Mouse (Mus musculus) adipose tissue, adult 10 weeks (tissue): ENCODE measurements around the gene Gm1604a. TPM values are rescaled to one million over a fixed set of nuclear protein-coding genes. Genes with fewer than 3 reads are reported as not detected.

Experiments used
- polyA plus RNA-seq: library from polyadenylated mRNA; stranded (reverse); fragments of 350-450 nt; fragmentation: Illumina TruSeq; extraction: RNeasy Lipid Tissue Mini Kit (QIAGEN cat#74804); gene quantifications from one replicate; pipeline ENCODE4 v1.2.3, GENCODE M21; 2014; ENCODE audit warnings: low read depth, low replicate concordance

Gene Gm1604a
- polyA plus RNA-seq, result not detected

GRCm38 (mm10) chr17:7025257-7025656 lies at the start of gene Gm1604a:
TSS of gene Gm1604a (plus strand) at chr17:7025568.

GRCm38 (mm10) chr17:6978287-6979248 lies 46.8 kb upstream of the Gm1604a start, which contains the start of gene Gm49721:
TSS of gene Gm49721 (plus strand) at chr17:6978904.

Other genes with a start within 250 kb of the Gm1604a start
- gene Ezr, start 242.8 kb upstream of the Gm1604a start, polyA plus RNA-seq, result 258 TPM
- 72.9 TPM for gene Rsph3b, start 76.9 kb upstream of the Gm1604a start, polyA plus RNA-seq
- 25.2 TPM for gene Tagap1, start 64.4 kb upstream of the Gm1604a start, polyA plus RNA-seq
- gene Rnaset2b, start 54.9 kb upstream of the Gm1604a start, polyA plus RNA-seq, result 350 TPM
- not detected for gene Gm49721, start 46.7 kb upstream of the Gm1604a start, polyA plus RNA-seq
- 11.0 TPM for gene Rps6ka2, start 144.5 kb downstream of the Gm1604a start, polyA plus RNA-seq